ENCODE assay signal across 10 mouse cellular contexts in the genomic region with DNA sequence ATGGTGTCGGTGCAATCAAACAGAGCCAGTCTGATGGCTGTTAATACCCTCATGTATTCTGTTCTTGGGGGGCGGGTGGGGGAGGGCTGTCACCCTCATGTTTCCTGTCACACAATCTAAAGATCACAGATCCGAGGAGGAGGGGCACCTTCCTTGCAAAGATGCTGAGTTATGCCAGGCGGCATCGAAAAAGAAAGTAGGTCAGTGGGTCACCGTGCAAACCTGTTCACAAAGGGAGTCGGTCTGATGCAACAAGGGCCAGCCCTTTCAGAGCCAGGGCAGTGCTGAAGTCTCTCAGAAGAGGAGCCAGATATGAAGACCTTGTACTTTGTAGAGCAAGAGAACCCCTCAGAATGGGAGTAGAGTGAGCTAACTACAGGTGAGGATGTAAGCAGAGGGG. TPM values are rescaled to one million over a fixed set of nuclear protein-coding genes. Genes with fewer than 3 reads are reported as not detected.
DNase-seq lines count a peak whose midpoint lies in the region; ATAC-seq and TF ChIP-seq lines count a peak whose summit lies in the region.
"Had no signal": no experiment of that assay in that cellular context is flagged by ENCODE, and none has a peak within 500 bp of the region (broad histone marks: within the 10 kb centered on the region; RNA-seq: fewer than 3 reads in every experiment).

No protein-coding gene starts in this region.

- no peak for DNase-seq in heart, postnatal 0 days (ENCODE audit: low spot score)
- DNase-seq in heart, postnatal 14 days = no peak
- peak; percentile 84 for DNase-seq in MN1 (ENCODE audit: low spot score)
- DNase-seq in embryonic facial prominence, embryonic 14.5 days (ENCODE audit: low spot score) = peak; percentile 33
- DNase-seq in layer of hippocampus, adult 2 months (ENCODE audit: low spot score in 2 of 2) = no peak
- no peak for DNase-seq in urinary bladder, postnatal 25 days (ENCODE audit: low spot score)
- DNase-seq in frontal cortex, postnatal 14 days (ENCODE audit: low spot score in 2 of 2) = no peak

- 36% methylated on average over 7 of the region's 7 CpGs for WGBS in heart, postnatal 0 days
- WGBS in embryonic facial prominence, embryonic 14.5 days = 56% methylated on average over 7 of the region's 7 CpGs
- WGBS in midbrain, embryonic 15.5 days = 17% methylated on average over 7 of the region's 7 CpGs

- TF ChIP-seq CTCF in heart, postnatal 0 days (IDR thresholded peaks at IDR 0.05; ENCODE audit: low read depth) = no peak
- no peak for TF ChIP-seq CTCF in layer of hippocampus, adult 2 months (conservative IDR thresholded peaks at IDR 0.05)

- H3K4me1 ChIP-seq in heart, postnatal 0 days (ENCODE audit: control insufficient read depth, insufficient read depth) = 0 out of 2 replicates have a peak, but pooled peaks cover 10% of the 10 kb centered on the region
- peaks cover 3% of the 10 kb centered on the region; the same call in 1 of the 2 replicates for H3K4me1 ChIP-seq in embryonic facial prominence, embryonic 14.5 days (ENCODE audit: control insufficient read depth, insufficient read depth, low read length)
- peaks cover 19% of the 10 kb centered on the region for H3K4me1 ChIP-seq in midbrain, embryonic 15.5 days

- H3K36me3 ChIP-seq in heart, postnatal 0 days (replicated peaks; ENCODE audit: control insufficient read depth, insufficient read depth, low read length) = no peaks in the 10 kb centered on the region
- no peaks in the 10 kb centered on the region for H3K36me3 ChIP-seq in embryonic facial prominence, embryonic 14.5 days (ENCODE audit: control insufficient read depth, insufficient read depth, low read length)
- no peaks in the 10 kb centered on the region for H3K36me3 ChIP-seq in midbrain, embryonic 15.5 days (replicated peaks)
- H3K36me3 ChIP-seq: embryonic facial prominence, embryonic 13.5 days; G1E had no signal

- no peak for TF ChIP-seq EP300 in heart, postnatal 0 days (IDR thresholded peaks at IDR 0.05; ENCODE audit: low read depth)

- intact Hi-C loops in heart, postnatal 14 days (cut with DNase I) = no loop called here

- 0 out of 2 replicates have a peak, but pooled peaks cover 7% of the 10 kb centered on the region for H3K27me3 ChIP-seq in heart, postnatal 0 days (ENCODE audit: control insufficient read depth, insufficient read depth, low read length)
- no peaks in the 10 kb centered on the region for H3K27me3 ChIP-seq in embryonic facial prominence, embryonic 14.5 days (replicated peaks; ENCODE audit: control insufficient read depth, insufficient read depth, low read length)
- H3K27me3 ChIP-seq in midbrain, embryonic 15.5 days (replicated peaks) = no peaks in the 10 kb centered on the region; the same call in 1 of the 2 replicates

- no peak overlapping the region for H3K9ac ChIP-seq in heart, postnatal 0 days (replicated peaks; ENCODE audit: low read depth, low read length)
- H3K9ac ChIP-seq in embryonic facial prominence, embryonic 14.5 days (ENCODE audit: low read depth, low read length) = no peak overlapping the region
- no peak overlapping the region for H3K9ac ChIP-seq in midbrain, embryonic 15.5 days
- H3K9ac ChIP-seq: embryonic facial prominence, embryonic 13.5 days had no signal

- no peak for ATAC-seq in heart, postnatal 0 days (ENCODE audit: insufficient read depth, low read depth)
- ATAC-seq in embryonic facial prominence, embryonic 14.5 days (ENCODE audit: low read depth) = no peak
- ATAC-seq in midbrain, embryonic 15.5 days (replicated peaks) = peak; percentile 71

- peak overlapping the region; percentile 48; the same call in 1 of the 2 replicates for H3K27ac ChIP-seq in heart, postnatal 0 days (ENCODE audit: low read depth)
- no peak overlapping the region for H3K27ac ChIP-seq in embryonic facial prominence, embryonic 14.5 days (replicated peaks; ENCODE audit: low read depth, low read length)
- peak overlapping the region; percentile 36 for H3K27ac ChIP-seq in midbrain, embryonic 15.5 days
- no peak overlapping the region for H3K27ac ChIP-seq in layer of hippocampus, adult 2 months
- H3K27ac ChIP-seq: embryonic facial prominence, embryonic 13.5 days had no signal

- no peak overlapping the region; the same call in 1 of the 2 replicates for H3K4me2 ChIP-seq in heart, postnatal 0 days (ENCODE audit: low read depth, low read length)
- H3K4me2 ChIP-seq in embryonic facial prominence, embryonic 14.5 days (ENCODE audit: low read depth, low read length) = no peak overlapping the region
- no peak overlapping the region for H3K4me2 ChIP-seq in midbrain, embryonic 15.5 days
- H3K4me2 ChIP-seq: embryonic facial prominence, embryonic 13.5 days had no signal

- no peaks in the 10 kb centered on the region for H3K9me3 ChIP-seq in heart, postnatal 0 days (replicated peaks; ENCODE audit: control insufficient read depth, low read length)
- H3K9me3 ChIP-seq in embryonic facial prominence, embryonic 14.5 days (ENCODE audit: control insufficient read depth, low read length) = no peaks in the 10 kb centered on the region
- H3K9me3 ChIP-seq in midbrain, embryonic 15.5 days = no peaks in the 10 kb centered on the region
- H3K9me3 ChIP-seq: embryonic facial prominence, embryonic 13.5 days; G1E had no signal

- no peak overlapping the region for H3K4me3 ChIP-seq in heart, postnatal 0 days (ENCODE audit: low read depth, low read length)
- H3K4me3 ChIP-seq in embryonic facial prominence, embryonic 14.5 days (ENCODE audit: low read depth, low read length) = no peak overlapping the region
- H3K4me3 ChIP-seq in midbrain, embryonic 15.5 days = no peak overlapping the region
- H3K4me3 ChIP-seq in layer of hippocampus, adult 2 months = no peak overlapping the region
- H3K4me3 ChIP-seq: embryonic facial prominence, embryonic 13.5 days had no signal

RNA-seq across cellular contexts. Expression of a gene that starts 39.7 kb away (rescaled TPM):
- 45.9 and 47.1 TPM in 2 replicates for total RNA-seq in heart, postnatal 0 days (2014; rRNA removed; ENCODE audit: low replicate concordance)
- 155 and 186 TPM in 2 replicates for polyA plus RNA-seq in heart, postnatal 0 days (2015; fragmentation: Nextera tagmentation; extraction: Ambion mirVana)
- 10 to 100 TPM; 60.0 to 74.5 TPM for total RNA-seq in heart, postnatal 14 days (2021)
- 147 and 149 TPM in 2 replicates for polyA plus RNA-seq in embryonic facial prominence, embryonic 14.5 days (2014; fragmentation: Nextera tagmentation; extraction: Ambion mirVana)
- polyA plus RNA-seq in midbrain, embryonic 15.5 days (2015; fragmentation: Nextera tagmentation; extraction: Ambion mirVana) = 147 TPM in 2 replicates
- 10 to 100 TPM; 36.3 TPM for total RNA-seq in layer of hippocampus, adult 2 months (2021)

Comparison
In these comparisons a context has a peak if more than half of its experiments do, and no peak if none do; other contexts are left out.
1. DNase-seq: peak in MN1 (single experiment) and embryonic facial prominence, embryonic 14.5 days (single experiment); none in heart, postnatal 0 days (single experiment), heart, postnatal 14 days (0 of 2), layer of hippocampus, adult 2 months (0 of 2), urinary bladder, postnatal 25 days (single experiment) and frontal cortex, postnatal 14 days (0 of 2).
2. H3K27ac ChIP-seq: peak in heart, postnatal 0 days (single experiment) and midbrain, embryonic 15.5 days (single experiment); none in embryonic facial prominence, embryonic 14.5 days (single experiment) and layer of hippocampus, adult 2 months (single experiment).